Mouse (Mus musculus) cerebellum, adult 2 months (tissue): ENCODE measurements around the gene Dolpp1. TPM values are rescaled to one million over a fixed set of nuclear protein-coding genes. Genes with fewer than 3 reads are reported as not detected.

ENCODE experiments used
- DNase-seq, 2 experiments: peaks; one replicate each; pipeline ENCODE4 v3.0.0; 2021
- H3K27ac ChIP-seq: fragments of 200-500 bp; 2 replicates; pipeline ENCODE4 v1.5.1; 2012; ENCODE audit warnings: low read length, control low read depth, inconsistent platforms; ENCODE audit not compliant: insufficient read depth
- H3K27me3 ChIP-seq: fragments of 200-500 bp; 2 replicates; pipeline ENCODE4 v1.6.1; 2012; ENCODE audit warnings: inconsistent platforms, mild to moderate bottlenecking, low read length, moderate library complexity; ENCODE audit not compliant: control insufficient read depth, insufficient read depth
- H3K4me1 ChIP-seq: fragments of 200-500 bp; 2 replicates; pipeline ENCODE4 v1.6.1; 2011; ENCODE audit warnings: low read length; ENCODE audit not compliant: control insufficient read depth, insufficient read depth
- H3K4me3 ChIP-seq: fragments of 200-500 bp; replicated peaks from 2 replicates; pipeline ENCODE3; 2011; ENCODE audit warnings: mild to moderate bottlenecking, low read depth, low read length, control low read depth; ENCODE audit not compliant: insufficient read depth
- CTCF ChIP-seq: fragments of 200-500 bp; IDR thresholded peaks from 2 replicates; pipeline ENCODE4 v1.5.1; 2011; ENCODE audit warnings: low read depth, mild to moderate bottlenecking, control low read depth, low read length, moderate library complexity, borderline replicate concordance; ENCODE audit not compliant: insufficient read depth
- POLR2A ChIP-seq: fragments of 200-500 bp; IDR thresholded peaks from 2 replicates; pipeline ENCODE4 v1.6.1; 2011; ENCODE audit warnings: low read length, control low read depth, borderline replicate concordance; ENCODE audit not compliant: insufficient read depth
- WGBS: fragments of 180-500 bp; shearing (Covaris S2); methylation state at CpG from one replicate; pipeline ENCODE4 v1.1.7; 2018; 5-methylcytosine and 5-hydroxymethylcytosine counted together
- polyA plus RNA-seq: library from polyadenylated mRNA; depleted of rRNA; stranded (reverse); fragments of >200 nt; gene quantifications from 2 replicates; pipeline ENCODE4 v1.2.3, GENCODE M21; 2012

Dolpp1 gene
- polyA plus RNA-seq, 1 experiment = 55.9 TPM

- WGBS = 90% methylated on average over 4 of the region's 4 CpGs
- TF ChIP-seq CTCF (no peak), POLR2A (no peak)
- Histone ChIP-seq H3K27me3 (no peaks in the 10 kb centered on the region), H3K27ac (no peak overlapping the region), H3K4me1 (no peaks in the 10 kb centered on the region), H3K4me3 (no peak overlapping the region)
- no peak for DNase-seq
These were observed 10.7 kb upstream of the Dolpp1 start for GRCm38 (mm10) chr2:30381377-30381725.

- DNase-seq = no peak
- no peaks in the 10 kb centered on the region for H3K4me1 ChIP-seq
- WGBS = 37% methylated on average over 5 of the region's 5 CpGs
- no peaks in the 10 kb centered on the region for H3K27me3 ChIP-seq
- no peak overlapping the region for H3K27ac ChIP-seq
- no peak overlapping the region for H3K4me3 ChIP-seq
- TF ChIP-seq CTCF (no peak), POLR2A (no peak)
These were observed 7.2 kb upstream of the Dolpp1 start for GRCm38 (mm10) chr2:30384814-30385213.

- Histone ChIP-seq H3K4me1 (no peaks in the 10 kb centered on the region), H3K27ac (no peak overlapping the region), H3K4me3 (no peak overlapping the region), H3K27me3 (no peaks in the 10 kb centered on the region)
- 72% methylated on average over 4 of the region's 4 CpGs for WGBS
- no peak for DNase-seq
- TF ChIP-seq CTCF (no peak), POLR2A (no peak)
These were observed 6.5 kb upstream of the Dolpp1 start for GRCm38 (mm10) chr2:30385591-30385990.

GRCm38 (mm10) chr2:30386913-30387312 lies 5.1 kb upstream of the Dolpp1 start:
- TF ChIP-seq POLR2A = no peak
- TF ChIP-seq CTCF = no peak

GRCm38 (mm10) chr2:30389000-30389399 lies 3.1 kb upstream of the Dolpp1 start:
- Histone ChIP-seq H3K4me1 (peaks cover 7% of the 10 kb centered on the region), H3K27ac (no peak overlapping the region), H3K4me3 (no peak overlapping the region), H3K27me3 (no peaks in the 10 kb centered on the region)
- DNase-seq = no peak
- WGBS = 93% methylated on average over 2 of the region's 2 CpGs
- TF ChIP-seq POLR2A = no peak
- TF ChIP-seq CTCF = no peak

More at GRCm38 (mm10) chr2:30386913-30387312, 5.1 kb upstream of the Dolpp1 start:
- Histone ChIP-seq H3K27ac (no peak overlapping the region), H3K4me3 (no peak overlapping the region), H3K4me1 (no peaks in the 10 kb centered on the region), H3K27me3 (no peaks in the 10 kb centered on the region)
- no peak for DNase-seq
- WGBS = 64% methylated on average over 9 of the region's 9 CpGs

- WGBS = 1% methylated on average over 54 of the region's 54 CpGs
These were observed 719 bp downstream of the Dolpp1 start for GRCm38 (mm10) chr2:30392577-30393369.

GRCm38 (mm10) chr2:30393370-30393656 lies 1.3 kb downstream of the Dolpp1 start:
- TF ChIP-seq POLR2A (no peak), CTCF (no peak)
- H3K27me3 ChIP-seq = no peaks in the 10 kb centered on the region
- WGBS = 39% methylated on average over 1 of the region's 1 CpGs
- peaks cover 13% of the 10 kb centered on the region for H3K4me1 ChIP-seq
- no peak for DNase-seq
- peak overlapping the region; percentile 67 for H3K4me3 ChIP-seq
- H3K27ac ChIP-seq = peak overlapping the region; percentile 3; the same call in 1 of the 2 replicates

More at GRCm38 (mm10) chr2:30392577-30393369, 719 bp downstream of the Dolpp1 start:
- Histone ChIP-seq H3K27me3 (no peaks in the 10 kb centered on the region), H3K27ac (peak overlapping the region; percentile 45), H3K4me1 (peaks cover 10% of the 10 kb centered on the region), H3K4me3 (peak overlapping the region; percentile 67)
- TF ChIP-seq CTCF (no peak), POLR2A (peak; percentile 9; the same call in 1 of the 2 replicates)
- DNase-seq = peak in 1 of 2 experiments; percentile 54

- no peak overlapping the region for H3K27ac ChIP-seq
- no peak for DNase-seq
- no peaks in the 10 kb centered on the region for H3K27me3 ChIP-seq
- H3K4me1 ChIP-seq = peaks cover 38% of the 10 kb centered on the region
- 72% methylated on average over 7 of the region's 7 CpGs for WGBS
- no peak overlapping the region for H3K4me3 ChIP-seq
- TF ChIP-seq CTCF = no peak
- no peak for TF ChIP-seq POLR2A
These were observed 3.7 kb downstream of the Dolpp1 start for GRCm38 (mm10) chr2:30395757-30396156.
